Mouse (Mus musculus) 3134 (cell line): ENCODE data around the gene Zfp787.
"Not testable (repeated sequence)": the region's sequence is repeated elsewhere in the genome, so short reads cannot be mapped to it uniquely, and the experiment has no call there.

Experiments
- DNase-seq: peaks from one replicate; pipeline ENCODE4 v3.0.0-alpha.2; 2011; ENCODE audit warnings: low spot score; ENCODE audit not compliant: insufficient read length; ENCODE audit errors: extremely low read depth

Gene Zfp787

DNA sequence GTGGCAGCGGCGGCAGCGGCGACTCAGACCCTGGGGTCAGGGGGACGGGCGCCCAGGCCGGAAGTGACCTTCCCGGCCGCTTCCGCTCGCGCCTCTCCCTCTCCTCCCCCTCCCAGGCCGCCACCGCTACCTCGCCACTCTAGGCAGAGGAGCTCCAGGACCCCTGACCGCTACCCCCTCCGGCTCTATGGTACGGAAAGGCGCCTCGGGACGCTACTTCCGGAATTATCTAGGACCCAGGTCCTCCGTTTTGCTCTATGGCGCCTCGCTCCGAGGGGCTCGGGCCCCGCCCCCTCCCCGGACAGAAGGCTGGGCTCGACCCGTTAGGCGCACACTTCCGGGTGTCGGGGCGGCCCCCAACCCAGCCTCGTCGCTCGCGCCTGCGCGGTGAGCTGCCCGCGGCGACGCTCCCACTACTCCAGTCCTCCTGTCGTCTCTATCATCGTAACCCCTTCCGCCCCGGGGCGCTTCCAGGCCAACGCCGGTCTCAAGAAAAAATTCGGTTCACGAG is at the start of gene Zfp787:
Gene Zfp787, minus strand, starts transcription at position 97 of the 511 bp plus-strand sequence.
- peak; percentile 97 for DNase-seq

- no peak for DNase-seq
Measured at GRCm38 (mm10) chr7:6204200-6204599, 48.4 kb upstream of the Zfp787 start.

DNA sequence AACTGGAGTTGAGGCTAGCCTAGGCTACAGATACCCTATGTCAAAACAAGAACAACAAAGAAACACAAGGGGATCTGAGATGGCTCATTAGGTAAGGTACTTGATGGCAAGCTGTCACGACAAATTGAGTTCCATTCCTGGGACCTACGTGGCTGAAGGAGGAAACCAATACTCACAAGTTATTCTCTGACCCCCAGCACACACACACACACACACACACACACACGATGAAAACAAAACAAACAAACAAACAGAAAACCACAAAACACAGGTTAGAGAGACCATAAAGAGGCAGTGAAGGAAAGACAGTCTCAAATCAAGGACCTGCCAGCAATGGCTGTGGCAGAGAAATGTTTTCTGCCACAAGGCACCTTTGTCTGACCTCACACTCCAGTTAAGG is 41.0 kb upstream of the Zfp787 start, which contains the start of gene Galp:
Gene Galp, plus strand, starts transcription at position 301 of the 400 bp plus-strand sequence.
- no peak for DNase-seq

- no peak for DNase-seq
Measured at GRCm38 (mm10) chr7:6195777-6196176, 40.0 kb upstream of the Zfp787 start.

DNA sequence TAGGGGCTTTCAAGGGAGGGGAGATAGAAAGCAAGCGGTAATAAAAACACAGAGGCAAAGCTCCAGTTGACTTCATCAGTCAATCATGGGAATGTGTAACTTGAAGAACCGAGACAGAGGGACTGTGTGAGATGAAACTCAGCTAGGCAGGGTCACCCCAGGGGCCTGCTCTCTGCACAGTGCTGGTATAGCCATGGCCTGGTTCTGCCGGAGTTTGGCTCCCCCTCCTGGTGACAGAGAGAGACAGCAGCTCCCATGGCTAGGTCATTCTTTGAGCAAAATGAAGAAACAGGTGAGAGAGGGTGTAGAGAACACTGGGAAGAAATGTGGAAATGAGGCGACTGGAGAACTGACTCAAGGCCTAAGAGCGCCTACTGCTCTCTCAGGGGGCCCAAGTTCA is 38.3 kb upstream of the Zfp787 start:
- no peak for DNase-seq

DNA sequence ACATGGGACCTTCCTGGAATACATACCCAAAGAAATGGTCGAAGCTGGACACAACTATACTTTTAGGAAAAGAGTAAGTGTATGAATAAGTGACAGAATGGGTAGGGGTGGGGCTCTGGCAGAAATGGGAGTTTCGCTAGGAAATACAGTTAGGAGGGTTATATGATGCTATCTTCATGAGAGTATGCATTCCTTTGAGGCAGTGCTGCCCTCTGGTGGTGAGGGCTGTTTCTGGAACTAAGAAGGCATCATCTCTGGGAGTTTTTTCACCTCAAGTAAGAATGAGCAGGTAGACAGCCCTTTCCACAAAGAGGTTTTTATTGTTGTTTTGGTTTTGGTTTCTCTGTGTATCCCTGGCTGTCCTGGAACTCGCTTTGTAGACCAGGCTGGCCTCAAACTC is 35.6 kb upstream of the Zfp787 start:
- no peak for DNase-seq

DNA sequence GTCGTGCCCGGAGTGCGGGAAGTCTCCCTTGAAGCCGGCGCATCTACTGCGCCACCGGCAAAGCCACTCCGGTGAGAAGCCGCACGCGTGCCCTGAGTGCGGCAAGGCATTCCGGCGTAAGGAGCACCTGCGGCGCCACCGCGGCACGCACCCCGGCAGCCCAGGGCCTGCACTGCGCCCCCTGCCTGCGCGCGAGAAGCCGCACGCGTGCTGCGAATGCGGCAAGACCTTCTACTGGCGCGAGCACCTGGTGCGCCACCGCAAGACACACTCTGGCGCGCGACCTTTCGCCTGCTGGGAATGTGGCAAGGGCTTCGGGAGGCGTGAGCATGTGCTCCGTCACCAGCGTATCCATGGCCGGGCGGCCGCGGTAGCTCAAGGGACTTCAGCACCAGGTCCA is 33.7 kb upstream of the Zfp787 start:
- DNase-seq, result no peak

DNA sequence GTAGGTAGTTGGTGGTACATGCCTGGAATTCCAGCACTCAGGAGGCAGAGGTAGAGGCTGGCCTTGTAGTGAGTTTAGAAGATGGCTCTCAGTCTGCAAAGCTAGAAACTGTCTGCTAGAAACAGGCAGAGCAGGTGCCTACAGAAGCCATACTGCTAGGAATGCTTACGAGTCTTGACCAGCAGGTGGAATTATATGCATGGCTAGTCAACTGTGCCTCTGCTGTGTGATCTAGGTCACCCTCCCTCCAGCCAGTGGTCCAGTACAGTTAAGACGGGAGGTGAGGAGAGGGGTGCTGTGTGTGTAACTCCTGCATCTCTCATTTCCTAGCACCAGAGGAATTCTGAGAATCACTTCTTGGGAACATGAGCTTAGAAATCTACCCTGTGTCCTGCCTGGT is 31.0 kb upstream of the Zfp787 start:
- DNase-seq, result no peak

DNA sequence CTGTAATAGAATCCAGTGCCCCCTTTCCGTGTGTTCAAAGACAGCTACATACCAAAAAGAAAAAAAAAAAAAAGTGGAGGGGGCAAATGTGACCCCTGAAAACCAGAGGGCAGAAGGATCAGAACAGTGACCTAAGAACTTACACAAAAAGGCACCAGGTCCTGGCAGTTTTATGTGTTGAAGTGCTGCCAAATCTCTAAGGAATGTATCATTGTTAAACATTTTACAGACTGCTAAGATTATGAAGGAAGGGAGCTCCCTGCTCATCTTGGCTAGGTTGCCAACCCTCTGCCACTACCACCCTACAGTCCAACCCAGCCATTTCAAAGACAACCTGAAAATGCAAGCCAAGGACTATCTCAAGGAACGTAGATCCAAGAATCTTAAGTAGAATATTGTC is 30.4 kb upstream of the Zfp787 start:
- DNase-seq, result no peak

GRCm38 (mm10) chr7:6185391-6185790 is 29.6 kb upstream of the Zfp787 start:
- peak; percentile 54 for DNase-seq

DNA sequence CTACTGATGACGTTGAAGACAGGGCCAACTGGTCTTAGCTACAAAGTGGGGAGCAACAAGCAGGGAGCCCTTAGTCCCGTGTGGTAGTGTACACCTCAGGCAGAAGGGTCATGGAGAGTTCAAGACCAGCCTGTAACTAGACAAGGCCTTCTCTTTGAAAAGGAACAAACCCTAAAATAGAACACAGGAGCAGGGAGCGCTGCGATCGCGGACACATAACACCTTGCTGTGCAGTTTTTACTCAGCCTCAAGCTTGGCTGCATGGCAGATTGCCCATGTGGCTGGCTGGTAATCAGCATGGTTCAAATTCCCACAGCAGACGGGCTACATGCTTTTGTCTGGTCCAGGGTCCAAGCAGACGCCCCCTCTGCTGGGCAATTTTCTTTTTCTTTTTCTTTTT is 28.7 kb upstream of the Zfp787 start:
- no peak for DNase-seq

DNA sequence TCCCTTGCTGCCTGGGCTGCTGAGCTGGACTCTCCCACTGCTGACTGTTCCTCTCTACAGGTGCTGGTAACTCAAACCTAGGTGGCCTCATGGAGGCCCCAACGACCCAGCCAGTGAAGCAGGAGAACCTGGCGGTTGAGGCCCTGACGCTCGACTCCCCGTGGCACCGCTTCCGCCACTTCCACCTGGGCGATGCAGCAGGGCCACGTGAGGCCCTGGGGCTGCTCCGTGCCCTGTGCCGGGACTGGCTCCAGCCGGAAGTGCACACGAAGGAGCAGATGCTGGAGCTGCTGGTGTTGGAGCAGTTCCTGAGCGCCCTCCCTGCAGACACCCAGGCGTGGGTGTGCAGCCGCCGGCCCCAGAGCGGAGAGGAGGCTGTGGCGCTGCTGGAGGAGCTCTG is 28.0 kb upstream of the Zfp787 start:
- DNase-seq, result no peak

DNA sequence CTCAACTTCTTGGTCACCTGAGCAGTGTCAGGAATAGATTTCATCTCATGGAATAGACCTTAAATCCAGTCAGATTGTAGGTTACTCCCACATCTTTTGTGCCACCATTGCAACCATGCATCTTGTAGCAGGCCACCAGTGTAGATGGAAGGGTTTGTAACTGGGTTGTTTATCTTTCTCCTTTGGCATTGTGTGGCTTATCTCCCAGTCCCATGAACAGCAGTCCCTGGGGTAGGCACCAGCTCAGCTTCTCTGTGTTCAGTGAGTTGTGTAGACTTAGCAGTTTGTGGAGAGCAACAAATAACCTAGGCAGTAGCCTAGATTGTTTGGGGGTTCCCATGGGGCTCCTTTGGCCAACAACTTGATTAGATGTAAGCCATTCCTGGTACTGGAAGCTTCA is 27.1 kb upstream of the Zfp787 start:
- no peak for DNase-seq

GRCm38 (mm10) chr7:6179013-6179412 is 23.2 kb upstream of the Zfp787 start:
- DNase-seq, result no peak

DNA sequence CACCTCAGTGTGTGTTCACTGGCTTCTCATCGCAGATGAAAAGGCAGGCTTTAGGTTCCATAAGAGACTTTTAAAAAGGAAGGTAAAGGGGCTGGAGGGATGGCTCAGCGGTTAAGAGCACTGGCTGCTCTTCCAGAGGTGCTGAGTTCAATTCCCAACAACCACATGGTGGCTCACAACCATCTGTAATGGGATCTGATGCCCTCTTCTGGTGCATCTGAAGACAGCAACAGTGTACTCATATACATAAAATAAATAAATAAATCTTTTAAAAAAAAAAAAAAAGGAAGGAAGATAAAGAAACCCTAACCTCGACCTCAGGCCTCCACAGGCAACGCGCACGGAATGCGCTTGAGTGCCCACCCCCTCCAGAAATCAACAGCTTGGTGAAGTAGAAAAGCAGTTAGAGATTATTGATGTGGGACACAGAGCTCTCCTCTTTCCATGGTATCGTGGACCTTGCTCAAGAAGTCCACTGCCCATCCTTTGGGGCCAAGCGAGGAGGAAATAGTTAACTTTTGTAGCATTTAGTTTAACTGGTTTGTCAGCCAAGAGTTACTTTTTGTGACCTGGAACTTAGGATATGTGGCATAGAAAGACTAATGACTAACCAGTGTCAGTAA is 18.7 kb upstream of the Zfp787 start:
- not testable (repeated sequence) for DNase-seq

DNA sequence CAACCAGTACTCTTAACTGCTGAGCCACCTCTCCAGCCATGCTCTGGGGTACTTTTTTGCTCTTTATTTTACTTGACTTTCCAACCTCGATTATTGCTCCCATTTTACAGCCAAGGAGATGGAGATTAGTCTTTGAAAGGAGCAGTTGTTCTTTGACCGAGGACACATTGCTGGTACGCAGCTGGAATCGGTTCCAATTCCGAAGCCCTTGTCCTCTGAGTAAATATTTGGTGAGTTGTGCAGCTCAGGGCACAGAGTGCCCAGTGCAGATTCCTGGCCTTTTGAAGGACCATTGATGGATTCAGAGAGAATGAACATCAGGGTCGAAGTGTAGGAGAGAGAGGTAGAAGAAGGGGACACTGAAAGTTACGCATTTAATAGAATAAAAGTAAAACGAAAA is 18.1 kb upstream of the Zfp787 start:
- DNase-seq, result no peak

DNA sequence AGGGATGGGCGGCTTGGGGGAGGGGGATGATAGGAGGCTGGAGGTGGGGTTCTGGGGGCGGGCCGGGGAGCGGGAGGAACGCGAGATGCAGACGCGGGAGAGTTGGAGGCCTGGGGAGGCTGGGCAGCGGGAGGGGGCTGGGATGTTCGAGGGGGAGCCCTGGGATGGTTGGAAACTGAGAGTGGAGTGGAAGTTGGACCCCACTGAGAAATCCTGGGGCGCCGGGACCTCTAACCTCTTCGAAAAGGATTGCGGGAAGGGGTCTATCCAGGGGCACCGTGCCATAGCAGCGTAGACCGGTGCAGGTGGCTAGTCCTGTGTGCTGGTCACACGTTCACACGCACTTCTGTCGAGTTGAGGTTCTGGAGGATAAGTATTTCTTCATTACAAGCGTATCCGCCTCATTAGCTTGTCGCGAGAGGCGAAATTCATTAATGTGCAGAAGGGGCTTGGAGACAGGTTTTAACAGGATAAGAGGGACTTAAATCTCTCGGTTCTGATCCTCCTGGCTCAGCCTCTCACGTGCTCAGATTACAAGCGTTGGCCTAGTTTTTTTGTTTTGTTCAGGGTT is 17.0 kb upstream of the Zfp787 start:
- no peak for DNase-seq

GRCm38 (mm10) chr7:6172006-6172649 is 16.3 kb upstream of the Zfp787 start, which contains the start of gene Zfp444:
Gene Zfp444, plus strand, starts transcription at chr7:6172226.
- DNase-seq, result peak; percentile 90

DNA sequence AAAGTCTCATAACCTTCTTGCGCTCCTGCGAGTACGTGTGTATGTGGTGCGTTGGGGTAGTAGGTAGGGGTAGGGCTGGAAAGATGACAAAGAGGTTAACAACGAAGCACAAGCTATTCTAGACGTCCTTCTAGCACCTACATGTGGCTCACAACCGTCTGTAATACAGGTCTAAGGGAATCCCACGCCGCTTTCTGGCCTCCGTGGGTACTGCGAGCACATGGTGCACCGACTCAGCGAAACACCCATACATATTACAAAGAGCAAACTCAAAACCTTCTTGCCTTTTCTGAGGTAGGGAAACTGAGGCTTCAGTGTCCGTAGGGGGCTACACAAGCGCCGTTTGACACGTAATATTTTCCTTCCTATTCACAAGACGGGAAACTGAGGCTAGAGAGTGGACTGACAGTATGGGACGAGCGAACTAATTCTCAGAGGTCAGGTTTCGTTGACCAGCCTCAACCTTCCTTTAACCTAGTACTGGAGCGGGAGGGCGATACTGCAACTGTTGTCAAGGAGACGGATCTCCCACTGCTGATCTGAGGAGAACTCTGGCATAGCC is 15.7 kb upstream of the Zfp787 start:
- DNase-seq, result peak; percentile 62

GRCm38 (mm10) chr7:6170871-6171270 is 15.1 kb upstream of the Zfp787 start:
- no peak for DNase-seq

- DNase-seq, result no peak
Measured at GRCm38 (mm10) chr7:6170391-6170790, 14.6 kb upstream of the Zfp787 start.

DNA sequence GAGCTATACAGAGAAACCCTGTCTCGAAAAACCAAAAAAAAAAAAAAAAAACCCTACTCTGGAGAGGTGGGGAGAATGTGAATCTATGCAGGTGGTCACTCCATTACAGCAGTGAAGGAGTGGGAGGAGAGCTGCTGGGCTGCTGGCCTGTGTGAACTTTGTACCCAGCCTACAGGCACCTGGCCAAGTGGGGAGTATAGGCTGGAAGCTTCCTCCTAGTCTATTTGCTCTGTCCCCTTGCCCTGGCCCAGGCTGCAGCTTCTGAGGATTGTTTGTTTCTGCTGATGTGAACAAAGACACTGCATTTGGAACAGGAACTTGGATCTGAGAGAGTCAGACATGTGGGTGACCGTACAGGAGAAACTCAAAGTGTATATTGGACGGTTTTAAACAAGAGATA is 13.6 kb upstream of the Zfp787 start:
- no peak for DNase-seq
